Mouse (Mus musculus): ENCODE measurements around the gene Nhlrc4. TPM values are rescaled to one million over a fixed set of nuclear protein-coding genes. Genes with fewer than 3 reads are reported as not detected.
A peak's percentile ranks its signal among the peaks of the same experiment; 100 is the strongest.

Gene Nhlrc4
- 0.88 TPM in 1 of 2 replicates, not detected in the other for polyA plus RNA-seq (2016; fragmentation: Nextera tagmentation; extraction: Ambion mirVana)

DNA sequence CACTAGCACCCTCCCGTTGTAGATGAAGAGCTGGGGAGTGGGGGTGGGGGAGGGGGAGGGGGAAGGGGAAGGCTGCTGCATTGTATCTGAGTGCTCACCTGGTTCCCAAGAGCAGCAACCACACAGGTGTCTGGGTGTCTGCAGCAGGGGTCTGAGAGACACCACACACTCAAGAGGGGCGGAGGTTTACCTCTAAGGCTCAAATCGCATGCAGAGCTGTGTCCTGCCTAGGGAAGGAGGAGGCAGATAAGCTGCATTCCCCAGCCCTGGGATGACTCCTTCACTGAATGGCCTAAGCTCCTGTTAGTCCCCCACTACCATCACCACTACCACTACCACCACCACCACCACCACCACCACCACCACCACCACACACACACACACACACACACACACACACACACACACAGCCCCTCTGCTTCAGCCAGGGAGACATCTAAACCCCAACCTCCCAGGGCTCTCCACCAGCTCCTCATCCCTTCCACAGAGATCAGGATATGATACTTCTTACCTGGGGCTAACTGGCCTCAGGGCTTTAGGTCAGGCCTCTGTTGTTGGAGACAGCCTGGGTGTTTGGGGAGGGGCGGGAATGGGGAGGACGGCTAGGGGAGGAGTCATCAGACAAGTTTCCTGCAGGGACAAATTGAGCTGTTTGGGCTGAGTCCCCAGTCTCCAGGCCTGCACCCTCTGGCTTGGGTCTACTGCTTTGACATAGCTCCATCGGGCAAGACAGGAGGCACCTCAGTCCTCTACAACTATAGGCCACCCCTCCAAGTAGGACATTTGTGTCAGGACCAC, at the start of gene Nhlrc4, which contains the start of gene Pigq:
TSS of gene Nhlrc4 (minus strand) at position 596 of the 798 bp plus-strand sequence.
TSS of gene Pigq (minus strand) at position 571 of the 798 bp plus-strand sequence.
- no peak for DNase-seq (ENCODE audit: low spot score)
- no peaks in the 10 kb centered on the region for H3K36me3 ChIP-seq (replicated peaks)
- 51% methylated on average over 6 of the region's 6 CpGs for whole genome bisulfite sequencing
- peak within 1 kb of the TSS; percentile 51 for H3K27ac ChIP-seq (replicated peaks)
- 0 out of 2 replicates have a peak within 1 kb of the TSS, but pooled peaks have one; percentile 5 for H3K4me3 ChIP-seq
- peaks cover 56% of the 10 kb centered on the region for H3K4me1 ChIP-seq
- no peaks in the 10 kb centered on the region for H3K9me3 ChIP-seq
- H3K27me3 ChIP-seq (replicated peaks; ENCODE audit: low read depth, poor library complexity, severe bottlenecking), result peaks cover 1% of the 10 kb centered on the region

- WGBS, result 90% methylated on average over 3 of the region's 3 CpGs
- peaks cover 96% of the 10 kb centered on the region for H3K36me3 ChIP-seq (replicated peaks)
- no peak overlapping the region for H3K4me3 ChIP-seq
- no peaks in the 10 kb centered on the region for H3K27me3 ChIP-seq (replicated peaks; ENCODE audit: low read depth, poor library complexity, severe bottlenecking)
- H3K27ac ChIP-seq (replicated peaks), result no peak overlapping the region
- H3K4me1 ChIP-seq, result no peaks in the 10 kb centered on the region
- H3K9me3 ChIP-seq, result no peaks in the 10 kb centered on the region; the same call in 1 of the 2 replicates
- no peak for DNase-seq (ENCODE audit: low spot score)
These were observed 48.7 kb upstream of the Nhlrc4 start for GRCm38 (mm10) chr17:25993489-25993888.

DNA sequence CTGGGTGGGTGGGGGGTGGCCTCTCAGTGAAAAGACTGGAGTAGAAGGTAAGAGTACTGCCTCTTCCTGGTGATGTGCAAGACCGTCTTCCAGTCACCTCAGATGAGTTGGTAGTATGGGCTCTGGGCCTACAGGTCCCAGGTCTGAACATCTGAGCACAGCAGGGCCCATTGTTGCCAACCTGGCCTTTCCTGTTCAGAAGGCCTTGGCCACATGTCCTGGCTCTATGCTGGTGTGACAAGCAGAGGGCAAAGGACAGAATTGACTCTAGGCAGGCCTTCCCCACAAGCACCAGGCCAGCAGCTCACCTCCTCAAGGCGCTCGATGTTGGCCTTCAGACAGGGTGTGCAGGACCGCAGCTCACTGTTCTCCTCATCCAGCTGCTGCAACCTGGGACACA, 47.5 kb upstream of the Nhlrc4 start:
- Histone ChIP-seq H3K27ac (replicated peaks) (no peak overlapping the region), H3K36me3 (replicated peaks) (peaks cover 88% of the 10 kb centered on the region), H3K27me3 (replicated peaks; ENCODE audit: low read depth, poor library complexity, severe bottlenecking) (no peaks in the 10 kb centered on the region), H3K4me3 (no peak overlapping the region), H3K4me1 (no peaks in the 10 kb centered on the region), H3K9me3 (no peaks in the 10 kb centered on the region; the same call in 1 of the 2 replicates)
- no peak for DNase-seq (ENCODE audit: low spot score)
- WGBS, result 98% methylated on average over 4 of the region's 4 CpGs

- Histone ChIP-seq H3K27ac (replicated peaks) (no peak overlapping the region), H3K9me3 (no peaks in the 10 kb centered on the region; the same call in 1 of the 2 replicates), H3K36me3 (replicated peaks) (peaks cover 71% of the 10 kb centered on the region), H3K4me3 (no peak overlapping the region), H3K4me1 (0 out of 2 replicates have a peak, but pooled peaks cover 9% of the 10 kb centered on the region), H3K27me3 (replicated peaks; ENCODE audit: low read depth, poor library complexity, severe bottlenecking) (no peaks in the 10 kb centered on the region)
- 96% methylated on average over 5 of the region's 5 CpGs for WGBS
- DNase-seq (ENCODE audit: low spot score), result no peak
These were observed 45.6 kb upstream of the Nhlrc4 start for GRCm38 (mm10) chr17:25990331-25990730.

- Histone ChIP-seq H3K4me1 (peaks cover 39% of the 10 kb centered on the region), H3K9me3 (no peaks in the 10 kb centered on the region), H3K27ac (replicated peaks) (peak within 1 kb of the TSS; percentile 90), H3K4me3 (peak within 1 kb of the TSS; percentile 92), H3K27me3 (replicated peaks; ENCODE audit: low read depth, poor library complexity, severe bottlenecking) (no peaks in the 10 kb centered on the region), H3K36me3 (replicated peaks) (peaks cover 43% of the 10 kb centered on the region)
- WGBS, result under 1% methylated on average over 91 of the region's 91 CpGs
- peak; percentile 96 for DNase-seq (ENCODE audit: low spot score)
These were observed 40.8 kb upstream of the Nhlrc4 start, which contains the start of gene Capn15 for GRCm38 (mm10) chr17:25985306-25986294. TSS of gene Capn15 (minus strand) at chr17:25985796.

- DNase-seq (ENCODE audit: low spot score), result no peak
- Histone ChIP-seq H3K4me3 (peak overlapping the region; percentile 92), H3K9me3 (no peaks in the 10 kb centered on the region), H3K27me3 (replicated peaks; ENCODE audit: low read depth, poor library complexity, severe bottlenecking) (no peaks in the 10 kb centered on the region), H3K36me3 (replicated peaks) (peaks cover 34% of the 10 kb centered on the region), H3K27ac (replicated peaks) (peak overlapping the region; percentile 90), H3K4me1 (peaks cover 48% of the 10 kb centered on the region)
- 14% methylated on average over 17 of the region's 17 CpGs for WGBS
These were observed 40.0 kb upstream of the Nhlrc4 start for GRCm38 (mm10) chr17:25984556-25985305.

GRCm38 (mm10) chr17:25984066-25984465, 39.3 kb upstream of the Nhlrc4 start:
- DNase-seq (ENCODE audit: low spot score), result no peak
- H3K9me3 ChIP-seq, result no peaks in the 10 kb centered on the region
- H3K27ac ChIP-seq (replicated peaks), result no peak overlapping the region
- peaks cover 31% of the 10 kb centered on the region for H3K36me3 ChIP-seq (replicated peaks)
- WGBS, result 91% methylated on average over 1 of the region's 1 CpGs
- no peaks in the 10 kb centered on the region for H3K27me3 ChIP-seq (replicated peaks; ENCODE audit: low read depth, poor library complexity, severe bottlenecking)
- peaks cover 49% of the 10 kb centered on the region for H3K4me1 ChIP-seq
- H3K4me3 ChIP-seq, result peak overlapping the region; percentile 92

- H3K4me1 ChIP-seq, result peaks cover 49% of the 10 kb centered on the region
These were observed 38.2 kb upstream of the Nhlrc4 start for GRCm38 (mm10) chr17:25982913-25983312.

GRCm38 (mm10) chr17:25980854-25981253, 36.1 kb upstream of the Nhlrc4 start:
- H3K36me3 ChIP-seq (replicated peaks), result peaks cover 41% of the 10 kb centered on the region
- H3K9me3 ChIP-seq, result no peaks in the 10 kb centered on the region
- peaks cover 41% of the 10 kb centered on the region for H3K4me1 ChIP-seq
- no peaks in the 10 kb centered on the region for H3K27me3 ChIP-seq (replicated peaks; ENCODE audit: low read depth, poor library complexity, severe bottlenecking)
- no peak overlapping the region for H3K4me3 ChIP-seq
- no peak overlapping the region for H3K27ac ChIP-seq (replicated peaks)
- 90% methylated on average over 5 of the region's 5 CpGs for WGBS
- DNase-seq (ENCODE audit: low spot score), result no peak

More at GRCm38 (mm10) chr17:25982913-25983312, 38.2 kb upstream of the Nhlrc4 start:
- Histone ChIP-seq H3K27ac (replicated peaks) (no peak overlapping the region), H3K36me3 (replicated peaks) (peaks cover 35% of the 10 kb centered on the region), H3K27me3 (replicated peaks; ENCODE audit: low read depth, poor library complexity, severe bottlenecking) (no peaks in the 10 kb centered on the region), H3K9me3 (no peaks in the 10 kb centered on the region), H3K4me3 (no peak overlapping the region)
- no peak for DNase-seq (ENCODE audit: low spot score)
- 91% methylated on average over 3 of the region's 3 CpGs for WGBS

DNA sequence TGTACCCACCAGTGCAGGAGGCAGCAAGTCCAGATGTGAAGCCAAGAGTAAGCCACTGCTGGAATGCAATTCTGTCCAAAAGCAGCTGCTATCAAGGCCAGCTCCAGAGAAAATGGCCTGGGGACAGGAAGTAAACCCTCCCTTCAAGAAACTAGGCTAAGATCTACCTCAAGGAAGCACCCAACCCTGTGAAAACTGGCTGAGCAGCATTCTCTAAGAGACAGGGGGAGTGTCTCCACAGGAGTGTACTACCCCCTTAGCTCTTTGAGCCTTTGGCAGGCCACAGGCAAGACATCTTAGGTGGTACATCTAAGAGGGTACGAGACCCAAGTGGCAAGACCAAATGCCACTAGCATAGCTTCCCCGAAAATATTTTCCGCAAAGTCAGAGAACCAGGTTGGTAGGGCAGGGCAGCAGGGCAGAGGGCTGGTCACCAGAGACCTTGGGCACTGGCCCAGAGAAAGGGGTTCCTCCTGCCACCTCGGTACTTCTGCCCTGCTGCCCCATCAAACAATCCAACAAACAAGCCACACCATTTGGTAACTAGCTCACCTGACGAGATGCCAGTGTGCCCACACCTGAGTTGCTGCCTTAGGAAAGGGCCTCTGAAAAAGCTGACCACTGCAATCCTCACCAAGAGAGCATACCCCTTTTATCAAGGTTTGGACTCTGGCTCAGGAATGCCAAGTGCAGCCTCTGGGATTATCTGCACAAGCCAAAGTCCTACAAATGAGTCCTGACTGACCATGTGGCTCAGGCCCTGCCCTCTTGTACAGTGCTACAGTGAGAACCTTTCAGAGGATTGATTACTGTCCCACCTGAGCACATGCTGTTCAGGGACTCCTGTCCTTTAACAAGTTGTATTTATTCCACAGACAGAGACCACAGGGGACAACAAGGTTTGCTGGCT, 35.3 kb upstream of the Nhlrc4 start:
- H3K27ac ChIP-seq (replicated peaks), result no peak overlapping the region
- DNase-seq (ENCODE audit: low spot score), result no peak
- no peaks in the 10 kb centered on the region for H3K27me3 ChIP-seq (replicated peaks; ENCODE audit: low read depth, poor library complexity, severe bottlenecking)
- WGBS, result 89% methylated on average over 5 of the region's 5 CpGs
- H3K9me3 ChIP-seq, result no peaks in the 10 kb centered on the region
- peaks cover 44% of the 10 kb centered on the region for H3K36me3 ChIP-seq (replicated peaks)
- peaks cover 39% of the 10 kb centered on the region for H3K4me1 ChIP-seq
- H3K4me3 ChIP-seq, result no peak overlapping the region
